Mouse (Mus musculus) liver, postnatal 0 days (tissue): Measurements from ENCODE around the gene Asic1.

ENCODE experiments used
- CTCF ChIP-seq: sonication (generic); IDR thresholded peaks from 2 replicates; pipeline ENCODE4 v1.5.1; 2016; ENCODE audit warnings: antibody characterized with exemption, low read depth
- EP300 ChIP-seq: IDR thresholded peaks from 2 replicates; pipeline ENCODE4 v1.6.1; 2016; ENCODE audit warnings: antibody characterized with exemption, low read depth, mild to moderate bottlenecking

- no peak for TF ChIP-seq CTCF
- no peak for TF ChIP-seq EP300
Observed at GRCm38 (mm10) chr15:99691976-99692375, 21.8 kb downstream of the Asic1 start.
